Mouse (Mus musculus): ENCODE data around the gene Ipcef1.

- TF ChIP-seq CTCF (IDR thresholded peaks at IDR 0.05; ENCODE audit: low read depth) = no peak
- TF ChIP-seq EP300 (IDR thresholded peaks at IDR 0.05; ENCODE audit: low read depth) = no peak
These were observed 55.4 kb downstream of the Ipcef1 start for GRCm38 (mm10) chr10:6996895-6997294.
